Mouse (Mus musculus) testis, adult 2 months (tissue): ENCODE measurements around the gene Kif1bp.

Experiments used
- CTCF ChIP-seq: fragments of 200-500 bp; IDR thresholded peaks from 2 replicates; pipeline ENCODE4 v1.5.1; 2012; ENCODE audit warnings: low read depth, mild to moderate bottlenecking, inconsistent platforms, low read length, moderate library complexity; ENCODE audit not compliant: control insufficient read depth, insufficient read depth, insufficient replicate concordance
- POLR2A ChIP-seq: fragments of 200-500 bp; IDR thresholded peaks from 2 replicates; pipeline ENCODE4 v1.6.1; 2012; ENCODE audit warnings: low read depth, mild to moderate bottlenecking, inconsistent platforms, low read length, moderate library complexity; ENCODE audit not compliant: control insufficient read depth

GRCm38 (mm10) chr10:62570126-62570871 is 8.0 kb downstream of the Kif1bp start:
- TF ChIP-seq CTCF = no peak
- no peak for TF ChIP-seq POLR2A
